Mouse (Mus musculus): ENCODE measurements at regions not wholly inside any gene's neighbourhood (a gene's known extent, or its start where the extent isn't known, plus 50 kb on each side); places are given as distances from the start of the nearest gene placed in this dataset.

GRCm38 (mm10) chr17:83964454-83965211, 116.9 kb upstream of the Haao start:
- DNase-seq (ENCODE audit: low spot score in 2 of 2): no peak

DNA sequence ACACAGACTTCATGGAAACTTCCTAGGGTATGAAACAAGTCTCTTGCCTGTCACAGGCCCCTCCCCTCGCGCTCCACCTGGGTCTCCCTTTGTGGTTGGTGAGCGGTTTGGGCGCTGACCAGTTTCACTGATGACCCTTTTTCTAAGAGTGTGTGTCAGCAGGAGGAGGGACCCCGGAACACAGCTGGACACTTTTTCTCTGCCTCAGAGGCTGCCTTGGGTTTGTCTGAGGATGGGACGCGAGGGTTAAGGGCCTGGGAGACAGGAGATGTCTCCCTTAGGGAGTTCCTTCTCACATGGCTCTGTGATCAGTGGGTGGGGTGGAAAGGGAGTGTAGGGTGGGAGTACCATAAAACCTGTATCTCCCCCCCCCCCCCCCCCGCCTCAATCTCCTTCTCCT, 115.8 kb upstream of the Haao start:
- no peak for DNase-seq (ENCODE audit: low spot score in 2 of 2)

GRCm38 (mm10) chr17:83962841-83963240, 115.1 kb upstream of the Haao start:
- DNase-seq (ENCODE audit: low spot score in 2 of 2): no peak

GRCm38 (mm10) chr17:83962126-83962525, 114.4 kb upstream of the Haao start:
- DNase-seq (ENCODE audit: low spot score in 2 of 2): peak in 1 of 2 experiments; percentile 17

- DNase-seq (ENCODE audit: low spot score in 2 of 2): no peak
Observed at GRCm38 (mm10) chr17:83960821-83961220, 113.1 kb upstream of the Haao start.

DNA sequence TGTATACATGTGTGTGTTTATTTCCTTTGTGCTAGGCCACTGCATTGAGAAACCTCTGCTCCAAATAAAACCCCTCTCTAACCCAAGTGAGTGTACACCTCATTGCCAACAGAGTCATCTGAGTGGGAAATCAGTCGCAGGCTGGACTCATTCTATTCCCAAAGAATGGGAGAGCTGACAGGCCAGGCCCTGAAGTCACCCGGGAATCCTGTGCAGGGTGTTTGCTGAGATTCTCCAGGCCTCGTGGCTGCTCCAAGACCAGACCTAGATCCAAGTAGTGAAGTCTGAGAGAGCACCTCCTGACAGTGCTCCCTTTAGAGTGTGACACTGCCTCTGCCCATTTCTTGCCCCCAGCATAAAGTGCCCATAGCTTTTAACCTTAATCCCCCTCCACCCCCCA, 112.4 kb upstream of the Haao start:
- no peak for DNase-seq (ENCODE audit: low spot score in 2 of 2)

DNA sequence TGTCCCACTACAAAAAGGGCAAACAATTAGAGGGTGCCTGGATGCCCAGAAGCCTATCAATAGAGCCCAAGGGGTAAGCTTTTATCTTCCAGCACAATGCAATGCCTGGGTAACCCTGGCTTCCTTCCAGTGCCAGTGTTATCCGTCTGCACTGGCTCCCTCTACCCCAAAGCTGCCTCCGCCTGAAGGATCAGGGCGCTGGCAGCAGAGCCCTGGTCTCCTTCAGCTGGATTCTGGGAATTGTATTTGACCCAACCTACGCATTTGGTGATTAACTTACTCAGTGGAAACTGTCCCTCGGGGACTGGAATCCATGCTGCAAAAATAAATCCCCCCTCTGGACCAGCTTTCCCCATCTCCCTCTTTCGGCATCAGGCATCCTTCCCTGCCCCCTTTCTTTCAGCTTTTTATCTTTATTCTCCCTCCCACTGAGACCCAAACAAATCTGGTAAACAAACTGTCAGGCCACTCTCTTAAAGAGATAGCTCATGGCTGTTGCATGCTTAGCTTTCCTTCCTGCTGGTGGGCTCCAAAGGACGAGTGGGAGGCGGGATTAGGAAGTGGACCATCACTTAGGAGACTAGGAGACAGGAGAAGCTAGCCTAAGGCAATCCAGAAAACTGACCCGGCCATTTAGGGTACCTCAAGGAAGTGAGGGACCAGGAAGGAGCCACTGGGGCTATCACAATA, 111.5 kb upstream of the Haao start:
- no peak for DNase-seq (ENCODE audit: low spot score in 2 of 2)

DNA sequence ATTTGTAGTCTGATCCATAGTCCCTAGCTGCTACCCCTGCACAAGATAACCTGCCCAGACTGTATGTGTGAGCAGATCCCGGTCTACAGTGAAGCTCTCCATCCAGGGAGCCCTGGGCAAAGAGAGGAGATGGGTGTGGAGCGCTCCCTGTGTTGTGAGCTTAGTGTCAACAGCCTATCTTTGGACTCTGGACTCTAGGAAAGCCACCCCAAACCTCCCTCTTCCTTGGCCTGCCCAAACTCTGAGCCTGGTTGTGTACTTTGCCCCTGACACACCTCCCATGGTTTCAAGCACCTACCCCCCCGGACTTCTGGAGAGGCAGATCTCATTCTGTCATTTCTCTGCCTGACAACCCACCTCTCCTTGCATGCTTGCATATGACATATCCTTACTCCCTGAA, 110.9 kb upstream of the Haao start:
- no peak for DNase-seq (ENCODE audit: low spot score in 2 of 2)

DNA sequence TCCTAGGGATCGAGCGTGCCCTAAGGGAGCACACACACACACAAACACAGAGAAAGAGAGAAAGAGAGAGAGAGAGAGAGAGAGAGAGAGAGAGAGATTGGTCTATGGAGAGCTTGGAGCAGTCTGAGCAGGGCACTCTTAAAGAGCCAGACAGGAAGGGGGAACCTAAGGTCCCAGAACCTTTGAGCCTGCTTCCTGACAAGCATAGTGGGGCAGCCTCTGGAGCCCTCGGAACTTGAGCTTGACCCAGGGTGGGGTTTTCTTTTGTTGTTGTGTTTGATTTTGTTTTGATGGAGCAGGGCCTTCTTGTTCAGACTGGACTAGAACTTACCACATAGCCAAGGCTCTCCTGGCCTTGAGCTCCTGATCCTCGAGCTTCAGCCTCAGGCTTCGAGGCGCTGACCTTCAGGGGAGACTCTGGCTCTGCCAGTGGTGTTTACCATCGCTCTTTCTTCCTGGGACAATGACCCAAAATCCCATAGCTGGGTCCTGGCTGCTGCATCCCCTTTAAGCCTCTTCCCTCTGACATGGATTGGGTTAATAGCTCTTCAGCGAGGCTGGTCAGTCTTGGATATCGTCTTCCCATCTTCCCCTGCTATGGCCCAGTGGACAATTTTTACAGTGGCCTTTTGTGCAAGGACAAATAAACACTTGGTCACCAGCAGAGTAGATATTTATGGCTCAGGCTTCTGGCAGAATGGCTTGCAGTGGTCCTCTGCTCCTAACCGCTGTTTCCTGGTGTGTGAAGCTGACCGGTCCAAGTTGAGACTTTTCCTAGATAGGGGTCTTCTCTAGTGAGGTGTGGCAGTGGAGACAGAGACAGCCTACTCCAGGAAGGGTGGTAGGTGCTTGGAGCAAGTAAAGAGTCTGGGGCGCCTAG, 110.1 kb upstream of the Haao start:
- no peak for DNase-seq (ENCODE audit: low spot score in 2 of 2)

GRCm38 (mm10) chr17:83956821-83957565, 109.2 kb upstream of the Haao start:
- no peak for DNase-seq (ENCODE audit: low spot score in 2 of 2)

GRCm38 (mm10) chr17:83955978-83956377, 108.2 kb upstream of the Haao start:
- DNase-seq (ENCODE audit: low spot score in 2 of 2): no peak

DNA sequence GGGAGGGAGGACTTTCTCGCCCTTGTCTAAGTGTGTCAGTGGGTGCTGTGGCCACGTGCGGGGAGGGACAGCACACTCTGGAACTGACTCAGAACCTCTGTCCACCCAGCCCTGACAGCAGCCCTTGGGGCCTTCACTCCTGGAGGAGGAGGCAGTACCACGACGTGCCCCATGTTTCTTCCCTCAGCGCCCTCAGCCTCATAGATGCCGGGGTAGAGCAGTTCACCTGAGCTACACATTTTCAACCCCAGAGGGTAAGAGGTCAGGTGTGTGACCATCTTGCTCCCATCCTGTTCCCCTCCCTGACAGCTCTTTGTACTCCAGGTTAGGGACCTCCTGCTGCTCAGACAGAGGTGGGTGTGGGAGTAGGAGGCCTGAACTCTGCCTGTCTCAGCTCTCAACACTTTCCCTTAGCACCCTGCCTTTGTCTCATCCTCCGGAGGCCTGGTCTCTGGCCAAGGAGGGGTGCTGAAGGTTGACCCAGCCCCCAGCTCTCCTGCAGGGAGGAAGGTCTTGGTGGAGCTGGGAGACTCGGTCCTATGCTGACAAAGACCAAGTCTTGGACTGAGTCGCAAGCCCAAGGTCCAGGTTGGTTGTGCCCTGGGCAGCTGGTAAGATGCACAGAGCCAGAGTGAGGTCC, 107.4 kb upstream of the Haao start:
- no peak for DNase-seq (ENCODE audit: low spot score in 2 of 2)

- no peak for DNase-seq (ENCODE audit: low spot score in 2 of 2)
Observed at GRCm38 (mm10) chr17:83954291-83955057, 106.7 kb upstream of the Haao start.

DNA sequence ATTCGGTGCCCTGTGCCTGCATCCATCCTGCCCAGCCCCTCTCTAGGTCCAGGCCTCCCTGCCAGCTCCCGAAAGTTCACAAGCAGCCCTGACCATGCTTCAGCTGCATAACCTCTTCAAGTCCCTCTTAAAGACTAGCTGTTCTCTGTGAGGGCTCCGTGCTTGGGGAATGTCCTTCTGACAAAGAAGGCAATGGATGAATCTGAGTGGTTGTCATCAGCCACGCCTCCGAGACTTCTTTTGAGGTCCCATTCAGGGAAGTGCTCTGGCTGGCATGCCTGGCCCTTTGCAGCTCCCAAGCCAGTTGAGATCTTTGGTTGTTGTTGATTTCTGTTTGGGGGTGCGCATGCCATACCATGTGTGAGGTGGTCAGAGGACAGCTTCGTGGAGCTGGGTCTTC, 105.9 kb upstream of the Haao start:
- DNase-seq (ENCODE audit: low spot score in 2 of 2): no peak

- DNase-seq (ENCODE audit: low spot score in 2 of 2): no peak
Observed at GRCm38 (mm10) chr17:83946718-83947117, 99.0 kb upstream of the Haao start.

DNA sequence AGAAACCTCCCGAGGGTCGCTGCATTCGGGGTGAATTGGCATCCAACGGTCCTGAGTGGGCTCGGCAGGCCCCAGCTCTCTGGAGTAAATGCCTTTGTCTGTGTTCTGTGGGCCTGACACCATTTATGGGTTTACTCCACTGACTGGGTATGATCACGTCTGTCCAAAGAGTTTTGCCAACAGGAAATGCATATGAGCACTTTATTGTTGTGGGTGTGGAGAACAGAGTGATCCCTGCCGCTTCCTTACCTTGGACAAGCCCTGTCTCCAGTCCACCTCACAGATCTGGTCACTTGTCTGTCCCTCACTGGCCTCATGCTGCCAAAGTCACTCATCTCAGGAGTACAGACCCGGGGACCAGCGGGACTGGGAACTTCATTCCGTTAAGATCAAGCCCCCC, 91.6 kb upstream of the Haao start:
- DNase-seq (ENCODE audit: low spot score in 2 of 2): no peak

DNA sequence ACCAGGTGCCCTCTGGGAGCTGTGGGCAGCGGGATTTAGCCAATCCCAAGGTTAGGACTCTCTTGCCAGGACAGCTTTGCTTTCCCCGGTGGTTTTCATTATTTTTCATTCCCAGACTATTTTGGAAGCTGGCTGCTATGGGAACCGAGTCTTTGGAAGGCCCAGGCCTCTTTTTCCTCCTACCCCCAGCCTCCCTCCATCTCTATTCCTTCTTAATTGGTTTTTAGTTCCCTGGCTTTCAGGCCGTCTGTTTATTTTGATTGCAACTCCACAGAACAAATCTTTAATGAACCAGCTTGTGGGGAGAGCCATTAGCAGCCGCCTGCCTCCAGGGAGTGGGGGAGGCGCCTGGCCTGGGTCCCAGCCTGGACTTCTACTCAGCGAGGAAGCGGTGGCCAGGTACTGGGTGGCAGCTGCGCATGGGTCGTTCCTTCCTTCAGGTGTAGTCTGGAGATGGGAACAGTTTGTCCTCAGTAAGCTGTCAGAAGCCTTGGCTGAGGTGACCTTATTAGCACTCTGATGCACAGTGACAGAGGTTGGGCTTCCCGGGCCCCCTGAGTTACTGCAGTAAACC, 91.0 kb upstream of the Haao start:
- DNase-seq (ENCODE audit: low spot score in 2 of 2): no peak

DNA sequence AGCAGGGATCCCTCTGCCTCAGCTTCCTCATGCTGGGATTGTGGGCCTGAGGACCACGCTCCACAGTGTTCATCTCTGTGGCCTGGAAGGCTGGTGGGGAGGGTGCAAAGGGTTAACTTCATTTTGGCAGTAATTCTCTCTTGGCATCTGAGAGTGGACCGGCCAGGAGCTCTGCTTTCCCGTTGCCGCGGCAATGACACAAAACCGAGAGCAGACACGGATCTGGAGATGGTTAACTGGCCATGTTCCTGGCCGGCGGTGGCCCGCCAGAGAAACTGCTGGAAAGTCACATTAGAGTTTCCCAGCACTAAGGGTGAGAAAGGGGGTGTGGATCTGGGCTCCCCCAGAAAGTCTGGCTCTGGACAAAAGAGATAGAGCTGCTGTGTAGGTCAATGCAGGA, 89.8 kb upstream of the Haao start:
- DNase-seq (ENCODE audit: low spot score in 2 of 2): no peak

GRCm38 (mm10) chr17:83936677-83937076, 88.9 kb upstream of the Haao start:
- no peak for DNase-seq (ENCODE audit: low spot score in 2 of 2)

DNA sequence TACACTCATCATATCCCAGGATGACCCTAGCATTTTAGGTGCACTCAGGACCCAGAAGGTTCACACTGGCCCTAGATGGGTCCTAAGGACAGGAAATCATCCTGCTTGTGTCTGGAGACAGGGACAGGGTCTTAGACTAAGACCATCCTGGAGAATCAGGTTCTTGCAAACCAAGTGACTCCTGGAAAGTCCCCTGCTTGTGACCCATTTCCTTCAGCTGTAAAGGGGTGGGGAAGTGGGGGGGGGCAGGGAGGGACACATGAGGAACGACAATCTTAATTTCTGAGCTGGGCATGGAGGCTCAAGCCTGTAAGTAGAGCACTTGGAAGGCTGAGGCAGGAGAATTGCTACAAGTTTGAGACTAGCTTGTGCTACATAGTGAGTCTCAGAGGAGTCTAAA, 88.2 kb upstream of the Haao start:
- no peak for DNase-seq (ENCODE audit: low spot score in 2 of 2)

Data from thymus, postnatal 10 days (tissue).